Mouse (Mus musculus) limb, embryonic 10.5 days (tissue): Measurements from ENCODE around the gene Mrgprb3. TPM values are rescaled to one million over a fixed set of nuclear protein-coding genes. Genes with fewer than 3 reads are reported as not detected.

Source experiments
- DNase-seq: peaks from one replicate; pipeline ENCODE4 v3.0.0-alpha.2; 2017; ENCODE audit warnings: low spot score
- H3K27ac ChIP-seq: fragments of 300-500 bp; sonication (generic); 2 replicates; pipeline ENCODE4 v1.5.1; 2016; ENCODE audit warnings: mild to moderate bottlenecking
- H3K27me3 ChIP-seq: fragments of 300-500 bp; sonication (generic); 2 replicates; pipeline ENCODE4 v1.6.1; 2016; ENCODE audit warnings: low read depth, mild to moderate bottlenecking; ENCODE audit not compliant: poor library complexity, severe bottlenecking
- H3K36me3 ChIP-seq: fragments of 300-500 bp; sonication (generic); 2 replicates; pipeline ENCODE4 v1.6.1; 2016; ENCODE audit warnings: mild to moderate bottlenecking, moderate library complexity
- H3K4me1 ChIP-seq: fragments of 300-500 bp; sonication (generic); 2 replicates; pipeline ENCODE4 v1.6.1; 2016
- H3K4me3 ChIP-seq: fragments of 300-500 bp; sonication (generic); 2 replicates; pipeline ENCODE4 v1.5.1; 2016; ENCODE audit warnings: mild to moderate bottlenecking, moderate library complexity
- H3K9me3 ChIP-seq: fragments of 300-500 bp; sonication (generic); replicated peaks from 2 replicates; pipeline ENCODE4 v1.6.1; 2016; ENCODE audit warnings: mild to moderate bottlenecking
- WGBS: fragments of 180-500 bp; shearing (Covaris S2); methylation state at CpG from one replicate; pipeline ENCODE4 v1.1.7; 2016; 5-methylcytosine and 5-hydroxymethylcytosine counted together
- polyA plus RNA-seq: library from polyadenylated mRNA; unstranded; fragments of >200 nt; fragmentation: Nextera tagmentation; extraction: Ambion mirVana; gene quantifications from 2 replicates; pipeline ENCODE4 v1.2.1, GENCODE M21; 2016

Gene Mrgprb3
- polyA plus RNA-seq = not detected in 2 replicates

DNA sequence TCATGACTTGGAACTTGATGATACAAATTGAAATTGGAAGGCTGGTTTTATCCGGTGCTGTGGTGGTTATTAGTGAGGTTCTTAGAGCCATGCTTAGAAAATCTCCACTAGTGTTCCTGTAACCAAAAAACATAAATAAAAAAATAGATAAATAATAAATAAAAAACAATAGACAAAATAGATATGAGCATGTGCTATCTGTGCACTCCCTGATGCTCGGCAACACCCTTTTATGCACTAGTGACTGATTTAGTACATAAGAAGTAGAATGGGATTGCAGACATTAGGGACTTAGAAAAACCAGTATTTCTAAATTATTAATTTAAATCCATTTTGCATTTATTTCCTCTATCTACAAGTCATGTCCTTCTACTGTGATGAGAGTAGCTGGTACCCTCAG is at the start of gene Mrgprb3:
Gene Mrgprb3 (minus strand): TSS at position 101 of the 400 bp plus-strand sequence.
- Histone ChIP-seq H3K9me3 (peaks cover 2% of the 10 kb centered on the region; the same call in 1 of the 2 replicates), H3K27ac (no peak within 1 kb of the TSS), H3K4me1 (no peaks in the 10 kb centered on the region), H3K4me3 (no peak within 1 kb of the TSS), H3K36me3 (no peaks in the 10 kb centered on the region), H3K27me3 (no peaks in the 10 kb centered on the region)
- DNase-seq = no peak
- WGBS = 96% methylated on average over 2 of the region's 2 CpGs

Other genes with a start within 250 kb of the Mrgprb3 start
- gene Mrgprb1, start 187.5 kb downstream of the Mrgprb3 start, polyA plus RNA-seq = not detected in 2 replicates
- not detected in 2 replicates for gene Mrgprx2, start 144.5 kb downstream of the Mrgprb3 start, polyA plus RNA-seq
- not detected in 2 replicates for gene Mrgprb2, start 85.7 kb downstream of the Mrgprb3 start, polyA plus RNA-seq
- 27.0 and 31.1 TPM in 2 replicates for gene Zdhhc13, start 145.2 kb upstream of the Mrgprb3 start, polyA plus RNA-seq
- 0.87 and 1.5 TPM in 2 replicates for gene Csrp3, start 204.2 kb upstream of the Mrgprb3 start, polyA plus RNA-seq
- 15.2 TPM in 2 replicates for gene E2f8, start 237.8 kb upstream of the Mrgprb3 start, polyA plus RNA-seq